Mouse (Mus musculus) heart, postnatal 10 days (tissue): ENCODE measurements around the gene Dcdc2c. TPM values are rescaled to one million over a fixed set of nuclear protein-coding genes. Genes with fewer than 3 reads are reported as not detected.

ENCODE experiments used
- DNase-seq, 2 experiments: peaks; one replicate each; pipeline ENCODE4 v3.0.0; 2021
- intact Hi-C: fragments of 180-260 bp; cut with DNase I; formaldehyde crosslinking; loops from one replicate; pipeline ENCODE4 v1.15.1; 2025
- total RNA-seq, 2 experiments: library from RNA; stranded (reverse); gene quantifications; 2 replicates each; pipeline ENCODE4 v1.2.3; 2021

The Dcdc2c gene
- total RNA-seq, 2 experiments from 2014 or later, result 0.29 to 0.30 TPM

GRCm38 (mm10) chr12:28460951-28461431 lies 91.2 kb downstream of the Dcdc2c start:
- intact Hi-C loops, result no loop called here
- no peak for DNase-seq

GRCm38 (mm10) chr12:28460523-28460922 lies 91.7 kb downstream of the Dcdc2c start:
- no peak for DNase-seq
- intact Hi-C loops, result no loop called here

GRCm38 (mm10) chr12:28458786-28459185 lies 93.4 kb downstream of the Dcdc2c start:
- DNase-seq, result no peak
- intact Hi-C loops, result no loop called here

- DNase-seq, result no peak
- intact Hi-C loops, result no loop called here
Observed at GRCm38 (mm10) chr12:28436536-28436935, 115.7 kb downstream of the Dcdc2c start.

- intact Hi-C loops, result loop anchor here (1.0 kb wide), 2 partner anchors 833 to 1899 kb away; no protein-coding TSS in a partner anchor
- DNase-seq, result no peak
Observed at GRCm38 (mm10) chr12:28432729-28433067, 119.5 kb downstream of the Dcdc2c start.

- intact Hi-C loops, result loop anchor here (1.0 to 2.0 kb wide), 3 partner anchors 833 to 1899 kb away; partner anchors contain the start of gene Sox11
- peak; percentile 70 to 82 for DNase-seq
Observed at GRCm38 (mm10) chr12:28431832-28432728, 120.1 kb downstream of the Dcdc2c start.

GRCm38 (mm10) chr12:28429856-28430255 lies 122.3 kb downstream of the Dcdc2c start:
- no peak for DNase-seq
- intact Hi-C loops, result loop anchor here (2.0 kb wide), 1 partner anchor 1087 kb away; the partner anchor contains the start of gene Sox11

- DNase-seq, result no peak
- intact Hi-C loops, result no loop called here
Observed at GRCm38 (mm10) chr12:28416957-28417356, 135.2 kb downstream of the Dcdc2c start.

- intact Hi-C loops, result no loop called here
- DNase-seq, result no peak
Observed at GRCm38 (mm10) chr12:28407656-28408405, 144.4 kb downstream of the Dcdc2c start.

- intact Hi-C loops, result no loop called here
- no peak for DNase-seq
Observed at GRCm38 (mm10) chr12:28402256-28402655, 149.9 kb downstream of the Dcdc2c start.

- intact Hi-C loops, result no loop called here
- no peak for DNase-seq
Observed at GRCm38 (mm10) chr12:28401372-28401771, 150.8 kb downstream of the Dcdc2c start.

GRCm38 (mm10) chr12:28392129-28392528 lies 160.1 kb downstream of the Dcdc2c start:
- intact Hi-C loops, result no loop called here

More at GRCm38 (mm10) chr12:28392129-28392528, 160.1 kb downstream of the Dcdc2c start:
- no peak for DNase-seq

Other genes starting within 250 kb of the Dcdc2c start
- gene Allc, start 30.1 kb upstream of the Dcdc2c start, total RNA-seq, result not detected
- gene Colec11, start 71.0 kb upstream of the Dcdc2c start, total RNA-seq, result 10 to 100 TPM; 27.3 to 31.6 TPM
- 100 to 1,000 TPM; 378 to 389 TPM for gene Rps7, start 83.6 kb upstream of the Dcdc2c start, total RNA-seq
- gene Rnaseh1, start 97.2 kb upstream of the Dcdc2c start, total RNA-seq, result 1 to 10 TPM; 7.5 to 8.7 TPM
- gene Adi1, start 122.8 kb upstream of the Dcdc2c start, total RNA-seq, result 10 to 100 TPM; 34.7 to 38.3 TPM
- 10 to 100 TPM; 27.1 to 31.4 TPM for gene Trappc12, start 198.1 kb upstream of the Dcdc2c start, total RNA-seq
- 10 to 100 TPM in 1 of 2 experiments, 1 to 10 TPM in 1; 9.8 to 11.2 TPM for gene Eipr1, start 199.4 kb upstream of the Dcdc2c start, total RNA-seq